Mouse (Mus musculus): ENCODE results near the gene Tmem150a.

Gene Tmem150a

GRCm38 (mm10) chr6:72352636-72353405 lies 2.4 kb upstream of the Tmem150a start:
- peak; percentile 79 for DNase-seq (ENCODE audit: low read depth)

DNA sequence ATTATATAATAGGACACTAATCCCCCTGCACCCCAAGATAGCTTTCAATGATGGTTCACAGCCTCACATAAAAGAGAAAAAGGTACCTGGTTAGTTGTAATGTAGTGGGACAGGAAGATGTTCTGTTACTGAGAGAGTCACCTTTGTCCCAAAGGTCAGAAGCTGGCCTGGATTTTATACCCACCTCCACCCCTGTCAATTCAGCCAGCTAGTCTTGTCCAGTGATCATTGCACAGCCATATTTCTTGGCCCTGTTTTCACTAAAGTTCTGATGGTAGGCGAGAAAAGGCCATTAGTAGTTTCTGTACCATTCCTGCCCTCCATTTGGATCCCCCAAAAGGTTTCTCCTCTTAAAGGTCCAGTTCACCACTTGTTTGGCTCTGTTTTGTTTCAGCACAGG lies 1.2 kb upstream of the Tmem150a start:
- DNase-seq (ENCODE audit: low read depth): no peak

DNA sequence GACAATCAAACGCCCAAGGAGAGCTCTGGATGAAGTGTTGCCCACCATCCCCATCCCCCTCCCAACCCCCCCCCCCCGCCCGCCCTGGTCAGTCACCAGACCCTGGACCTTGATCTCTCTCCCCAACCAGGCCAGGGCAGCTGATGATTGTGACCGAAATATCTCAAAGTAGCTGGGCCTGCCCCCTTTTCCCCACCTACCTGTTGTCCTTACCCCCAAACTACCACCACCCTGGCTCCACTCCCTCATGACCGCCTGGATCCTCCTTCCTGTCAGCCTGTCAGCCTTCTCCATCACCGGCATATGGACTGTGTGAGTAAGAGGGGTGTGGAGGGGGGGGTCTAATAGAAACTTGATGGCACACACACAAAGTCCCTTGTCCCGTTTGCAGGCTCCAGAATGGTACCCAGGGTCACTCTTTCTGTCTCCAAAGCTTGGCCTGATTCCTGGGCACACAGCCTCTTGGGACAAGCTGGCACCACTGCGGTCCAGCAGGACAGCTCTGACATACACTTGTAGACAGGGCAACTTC lies 820 bp downstream of the Tmem150a start:
- no peak for DNase-seq (ENCODE audit: low read depth)

GRCm38 (mm10) chr6:72357164-72358079 lies 2.2 kb downstream of the Tmem150a start:
- DNase-seq (ENCODE audit: low read depth): no peak

DNA sequence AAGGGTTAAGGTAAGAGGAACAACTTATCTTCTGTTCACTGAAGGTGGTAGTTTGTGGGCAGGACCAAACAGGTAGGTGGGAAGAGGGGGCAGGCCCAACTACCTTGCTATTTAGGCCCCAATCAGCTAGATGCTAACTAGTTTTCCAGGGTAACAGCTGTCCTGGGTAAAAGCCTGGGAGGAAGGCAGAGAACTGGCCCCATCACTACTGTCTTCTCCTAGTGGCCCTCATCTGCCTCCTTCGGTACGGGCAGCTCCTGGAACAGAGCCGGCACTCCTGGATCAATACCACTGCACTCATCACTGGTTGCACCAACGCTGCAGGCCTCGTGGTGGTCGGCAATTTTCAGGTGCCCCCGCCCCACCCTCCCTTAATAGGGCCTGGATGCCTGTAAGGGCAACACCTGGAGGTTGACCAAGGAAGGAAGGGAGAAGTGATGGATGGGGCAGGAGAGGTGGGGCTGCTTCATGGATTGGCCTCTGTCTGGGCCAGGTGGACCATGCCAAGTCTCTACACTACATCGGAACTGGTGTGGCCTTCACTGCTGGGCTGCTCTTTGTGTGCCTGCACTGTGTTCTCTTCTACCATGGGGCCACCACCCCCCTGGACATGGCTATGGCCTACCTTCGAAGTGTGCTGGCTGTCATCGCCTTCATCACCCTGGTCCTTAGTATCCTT lies 3.0 kb downstream of the Tmem150a start:
- DNase-seq (ENCODE audit: low read depth): no peak

- no peak for DNase-seq (ENCODE audit: low read depth)
Measured at GRCm38 (mm10) chr6:72359343-72359742, 4.1 kb downstream of the Tmem150a start.

DNA sequence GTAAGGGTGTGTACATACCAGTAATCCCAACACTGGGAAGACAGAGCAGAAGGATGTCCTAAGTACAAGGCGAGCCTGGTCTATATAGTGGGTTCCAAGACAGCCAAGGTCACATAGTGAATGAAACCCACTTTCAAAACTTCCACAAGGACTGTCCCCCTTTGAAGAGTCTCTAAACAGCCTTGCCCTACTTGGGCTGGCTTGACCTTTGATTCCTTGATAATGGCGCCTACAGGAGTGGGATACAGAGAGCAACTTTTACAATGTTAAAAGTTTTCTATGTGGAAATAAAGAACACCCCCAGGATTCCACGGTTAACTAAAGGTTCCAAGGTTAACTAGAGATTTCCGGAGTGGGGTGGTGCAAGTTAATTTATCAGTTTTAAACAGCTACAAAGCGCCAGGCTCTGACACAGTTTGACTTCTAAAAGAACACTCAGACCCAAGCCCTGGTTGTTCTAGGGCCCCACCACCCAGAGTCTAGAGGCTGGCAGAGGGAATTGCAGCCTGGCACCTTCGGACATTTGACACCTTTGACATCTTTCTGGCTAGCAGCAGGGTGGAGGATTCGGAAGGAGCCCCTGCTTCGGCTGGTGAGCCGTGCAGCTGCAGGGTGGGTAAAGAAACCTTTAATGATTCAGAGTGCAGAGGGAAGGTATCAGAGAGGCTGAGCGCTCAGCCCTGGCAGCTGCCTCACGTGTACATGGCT lies 4.8 kb downstream of the Tmem150a start:
- DNase-seq (ENCODE audit: low read depth): no peak

DNA sequence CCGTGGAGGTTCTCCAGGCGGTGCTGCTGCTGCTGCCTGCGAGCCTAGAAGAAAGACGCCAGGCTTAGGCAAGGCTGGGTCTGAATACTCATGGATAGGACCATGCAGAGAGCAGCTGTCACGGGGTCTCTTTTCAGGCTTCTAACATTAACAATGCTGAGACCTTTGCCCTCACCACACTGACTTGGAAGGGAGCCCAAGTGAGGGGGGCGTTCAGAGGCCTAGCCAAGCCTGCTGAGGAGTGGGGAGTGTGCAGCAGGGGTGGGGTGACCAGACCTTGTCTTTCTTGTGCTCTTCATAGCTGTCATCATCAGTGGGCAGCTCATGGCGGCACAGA lies 5.3 kb downstream of the Tmem150a start:
- DNase-seq (ENCODE audit: low read depth): no peak

- DNase-seq (ENCODE audit: low read depth): no peak
Measured at GRCm38 (mm10) chr6:72361121-72361551, 5.9 kb downstream of the Tmem150a start.

- DNase-seq (ENCODE audit: low read depth): peak; percentile 98
Measured at GRCm38 (mm10) chr6:72362132-72363028, 7.1 kb downstream of the Tmem150a start.

- DNase-seq (ENCODE audit: low read depth): peak; percentile 49
Measured at GRCm38 (mm10) chr6:72364009-72364408, 8.8 kb downstream of the Tmem150a start.

GRCm38 (mm10) chr6:72364985-72365384 lies 9.7 kb downstream of the Tmem150a start:
- no peak for DNase-seq (ENCODE audit: low read depth)

DNA sequence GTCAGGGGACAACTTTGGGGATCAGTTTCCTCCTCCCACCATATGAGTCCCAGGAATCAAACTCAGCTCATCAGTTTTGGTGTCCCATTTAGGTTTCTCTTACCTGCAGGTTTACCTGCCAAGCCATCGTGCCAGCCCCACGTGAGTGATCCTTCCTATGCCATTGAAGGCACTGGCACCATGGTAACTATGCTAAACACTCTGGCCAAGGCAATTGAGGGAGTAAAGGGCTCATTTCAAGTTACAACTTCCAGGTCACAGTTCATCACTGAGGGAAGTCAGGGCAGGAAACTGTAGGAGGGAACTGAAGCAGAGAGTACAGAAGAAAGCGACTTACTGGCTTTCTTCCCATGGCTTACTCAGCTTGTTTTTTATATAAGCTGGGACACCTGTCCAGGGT lies 11.1 kb downstream of the Tmem150a start:
- no peak for DNase-seq (ENCODE audit: low read depth)

GRCm38 (mm10) chr6:72366844-72367443 lies 11.7 kb downstream of the Tmem150a start, which contains the start of gene Rnf181:
Rnf181 (minus strand) TSS chr6:72366956.
- no peak for DNase-seq (ENCODE audit: low read depth)

DNA sequence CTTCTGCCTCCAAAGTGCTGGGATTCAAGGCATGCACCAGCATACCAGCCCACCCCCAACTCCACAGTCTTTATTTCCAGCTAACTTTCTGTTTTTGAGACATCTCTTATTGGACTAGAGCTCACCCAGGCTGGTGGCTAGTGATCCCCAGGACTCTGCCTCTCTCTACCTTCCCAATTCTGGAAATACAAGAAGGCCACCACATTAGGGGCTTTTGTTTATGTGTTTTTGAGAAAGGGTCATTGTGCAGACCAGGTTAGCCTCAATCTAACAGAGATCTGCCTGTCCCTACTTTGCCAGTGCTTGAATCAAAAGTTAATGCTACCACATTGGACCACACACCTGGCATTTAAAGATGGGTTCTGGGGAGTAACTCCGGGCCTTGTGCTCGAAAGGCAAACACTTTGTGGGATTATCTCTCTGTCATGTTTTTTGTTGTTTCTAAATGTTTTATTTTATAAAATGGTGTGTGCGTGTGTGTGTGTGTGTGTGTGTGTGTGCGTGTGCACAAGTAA lies 12.3 kb downstream of the Tmem150a start:
- DNase-seq (ENCODE audit: low read depth): no peak

GRCm38 (mm10) chr6:72369557-72369956 lies 14.3 kb downstream of the Tmem150a start:
- DNase-seq (ENCODE audit: low read depth): no peak

DNA sequence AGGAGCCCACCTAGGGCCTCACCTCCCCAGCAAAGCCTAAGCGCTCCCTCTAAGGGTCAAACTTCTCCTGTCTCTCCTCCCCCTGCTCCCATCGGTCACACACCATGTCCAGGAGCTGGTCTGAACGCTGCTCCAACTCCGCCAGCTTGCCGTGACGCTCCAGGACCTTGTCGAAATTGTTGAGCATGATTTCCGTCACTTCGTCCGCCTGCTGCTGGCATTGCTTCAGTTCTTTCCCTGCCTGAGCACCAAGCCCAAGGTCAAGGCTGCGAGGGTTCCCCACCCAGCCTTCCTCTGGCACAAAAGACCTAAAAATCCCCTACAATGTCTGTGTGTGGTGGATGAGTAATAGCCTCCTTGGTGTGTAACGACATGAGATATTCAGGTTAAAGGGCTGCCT lies 14.8 kb downstream of the Tmem150a start:
- peak; percentile 55 for DNase-seq (ENCODE audit: low read depth)

DNA sequence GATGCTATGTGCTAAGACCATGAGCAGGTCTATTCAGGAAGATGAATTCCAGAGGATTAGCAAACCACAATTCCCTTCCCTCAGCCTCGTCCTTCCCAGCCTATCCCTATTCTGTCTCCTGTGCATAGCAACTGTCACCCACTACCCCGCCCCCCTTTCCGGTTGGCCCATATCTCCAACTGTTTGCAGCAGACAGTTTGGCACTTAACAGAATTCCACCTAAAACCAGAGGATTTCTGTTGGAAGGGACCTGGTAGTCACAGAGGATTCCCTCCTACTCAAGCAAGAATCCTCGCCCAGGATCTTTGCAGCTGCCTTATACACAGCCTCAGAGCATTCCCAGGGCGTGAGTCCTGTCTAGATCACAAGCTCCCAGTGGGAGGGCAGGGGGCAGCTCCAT lies 15.9 kb downstream of the Tmem150a start:
- peak; percentile 71 for DNase-seq (ENCODE audit: low read depth)

DNA sequence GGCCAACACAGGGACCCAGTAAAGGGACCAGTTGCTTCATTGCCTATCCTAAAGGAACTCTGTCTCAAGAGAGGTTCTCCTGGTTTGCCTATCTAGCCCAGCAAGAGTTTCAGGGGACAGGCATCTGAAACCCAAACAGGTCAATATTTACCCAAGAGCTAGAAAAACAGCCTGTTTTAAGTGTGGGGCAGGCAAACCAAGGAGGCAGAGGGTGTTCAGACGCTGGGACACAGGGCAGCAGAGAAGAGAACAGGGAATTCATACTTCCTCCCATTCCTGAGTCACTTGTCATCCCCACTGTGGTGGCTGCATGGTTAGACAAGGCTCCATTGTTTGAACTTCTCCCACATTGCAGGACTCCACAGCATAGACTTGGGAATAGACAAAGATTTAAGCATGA lies 16.3 kb downstream of the Tmem150a start:
- DNase-seq (ENCODE audit: low read depth): peak; percentile 52

GRCm38 (mm10) chr6:72373184-72373583 lies 17.9 kb downstream of the Tmem150a start:
- DNase-seq (ENCODE audit: low read depth): no peak

All from NIH3T3 (cell line).